Mouse (Mus musculus) forebrain, embryonic 11.5 days (tissue): ENCODE results near the gene Galnt9. TPM values are rescaled to one million over a fixed set of nuclear protein-coding genes. Genes with fewer than 3 reads are reported as not detected.

ENCODE experiments used
- ATAC-seq: fragments of 200-750 bp; cut with Nextera tagmentation; replicated peaks from 2 replicates; pipeline ENCODE4 v1.8.0; 2017; ENCODE audit warnings: moderate TSS enrichment; ENCODE audit not compliant: low FRiP score
- DNase-seq: peaks from one replicate; pipeline ENCODE4 v3.0.0-alpha.2; 2017; ENCODE audit warnings: low spot score
- H3K27ac ChIP-seq: fragments of 300-500 bp; sonication (generic); 2 replicates; pipeline ENCODE4 v1.5.1; 2014; ENCODE audit warnings: low read depth, low read length
- H3K27me3 ChIP-seq: fragments of 300-500 bp; sonication (generic); 2 replicates; pipeline ENCODE4 v1.6.1; 2014; ENCODE audit warnings: mild to moderate bottlenecking, low read length, mixed read lengths; ENCODE audit not compliant: control insufficient read depth, insufficient read depth
- H3K36me3 ChIP-seq: fragments of 300-500 bp; sonication (generic); 2 replicates; pipeline ENCODE4 v1.6.1; 2014; ENCODE audit warnings: mild to moderate bottlenecking, low read length, moderate library complexity, mixed read lengths; ENCODE audit not compliant: control insufficient read depth, insufficient read depth
- H3K4me1 ChIP-seq: fragments of 300-500 bp; sonication (generic); replicated peaks from 2 replicates; pipeline ENCODE4 v1.6.1; 2014; ENCODE audit warnings: low read length, mixed read lengths; ENCODE audit not compliant: control insufficient read depth, insufficient read depth
- H3K4me2 ChIP-seq: fragments of 300-500 bp; sonication (generic); 2 replicates; pipeline ENCODE4 v1.6.1; 2014; ENCODE audit warnings: low read depth, mild to moderate bottlenecking, low read length, moderate library complexity, mixed read lengths; ENCODE audit not compliant: severe bottlenecking
- H3K4me3 ChIP-seq: fragments of 300-500 bp; sonication (generic); 2 replicates; pipeline ENCODE4 v1.5.1; 2014; ENCODE audit warnings: low read depth, low read length
- H3K9ac ChIP-seq: fragments of 300-500 bp; sonication (generic); 2 replicates; pipeline ENCODE4 v1.6.1; 2014; ENCODE audit warnings: low read length
- H3K9me3 ChIP-seq: fragments of 300-500 bp; sonication (generic); 2 replicates; pipeline ENCODE4 v1.6.1; 2016; ENCODE audit warnings: low read length, mixed read lengths; ENCODE audit not compliant: control insufficient read depth
- WGBS: fragments of 180-500 bp; shearing (Covaris S2); extraction: QIAGEN DNeasy Blood & Tissue Kit; methylation state at CpG from one replicate; pipeline ENCODE4 v1.1.7; 2014; 5-methylcytosine and 5-hydroxymethylcytosine counted together
- polyA plus RNA-seq: library from polyadenylated mRNA; unstranded; fragments of >200 nt; fragmentation: Nextera tagmentation; extraction: Ambion mirVana; gene quantifications from 2 replicates; pipeline ENCODE4 v1.2.1, GENCODE M21; 2014

Gene Galnt9
- polyA plus RNA-seq, 1 experiment from 2014 or later: 1.6 TPM

DNA sequence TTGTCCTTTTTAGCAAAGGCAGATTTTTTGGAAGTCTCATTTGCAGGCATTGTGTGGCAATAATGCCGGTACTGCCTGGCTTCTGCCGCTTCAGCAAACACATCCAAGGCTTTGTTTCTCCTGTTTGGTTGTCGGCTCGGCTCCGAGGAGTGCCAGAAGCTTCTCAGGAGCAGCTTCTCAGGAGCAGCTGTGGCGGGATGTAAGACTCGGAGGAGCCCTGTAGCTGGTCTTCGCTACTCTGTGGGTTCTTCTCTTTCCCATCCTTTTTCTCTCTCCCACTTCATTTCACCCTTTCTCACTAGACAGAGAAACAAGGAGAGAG is 37.9 kb upstream of the Galnt9 start:
- no peak overlapping the region for H3K9ac ChIP-seq
- H3K9me3 ChIP-seq: no peaks in the 10 kb centered on the region
- H3K36me3 ChIP-seq: no peaks in the 10 kb centered on the region
- H3K4me3 ChIP-seq: no peak overlapping the region
- H3K27me3 ChIP-seq: no peaks in the 10 kb centered on the region; the same call in 1 of the 2 replicates
- ATAC-seq: 0 out of 2 replicates have a peak, but pooled peaks have one; percentile 10
- peaks cover 6% of the 10 kb centered on the region for H3K4me1 ChIP-seq
- H3K27ac ChIP-seq: no peak overlapping the region
- 20% methylated on average over 8 of the region's 8 CpGs for WGBS
- peak; percentile 64 for DNase-seq
- no peak overlapping the region for H3K4me2 ChIP-seq

DNA sequence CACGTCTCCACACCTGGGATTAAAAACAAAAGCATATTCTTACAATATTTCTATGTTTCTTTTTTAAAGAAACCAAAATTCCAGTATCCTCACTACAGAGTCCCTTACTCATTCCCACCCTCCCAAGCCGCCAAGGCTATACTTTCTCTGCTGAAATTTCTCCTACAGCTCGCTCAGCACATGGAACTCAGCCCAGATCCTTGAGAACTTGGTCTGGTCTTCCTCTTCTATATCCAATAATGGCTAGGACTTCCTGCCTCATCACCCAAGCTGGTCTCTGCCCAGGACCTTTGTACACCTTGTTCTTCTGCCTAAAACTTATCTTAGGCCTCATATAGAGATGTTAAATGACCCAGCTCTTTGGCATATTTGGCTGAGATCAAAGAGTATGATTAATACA is 37.3 kb upstream of the Galnt9 start:
- H3K27ac ChIP-seq: no peak overlapping the region
- 78% methylated on average over 3 of the region's 3 CpGs for WGBS
- H3K36me3 ChIP-seq: no peaks in the 10 kb centered on the region
- no peak overlapping the region for H3K4me3 ChIP-seq
- peaks cover 6% of the 10 kb centered on the region for H3K4me1 ChIP-seq
- H3K27me3 ChIP-seq: no peaks in the 10 kb centered on the region; the same call in 1 of the 2 replicates
- H3K9me3 ChIP-seq: no peaks in the 10 kb centered on the region
- no peak overlapping the region for H3K9ac ChIP-seq
- DNase-seq (no peak), ATAC-seq (no peak)
- H3K4me2 ChIP-seq: no peak overlapping the region

- Histone ChIP-seq H3K9me3 (no peaks in the 10 kb centered on the region), H3K27me3 (no peaks in the 10 kb centered on the region; the same call in 1 of the 2 replicates), H3K27ac (no peak overlapping the region), H3K9ac (no peak overlapping the region), H3K4me3 (no peak overlapping the region), H3K36me3 (no peaks in the 10 kb centered on the region), H3K4me2 (no peak overlapping the region), H3K4me1 (peaks cover 6% of the 10 kb centered on the region)
- no peak for ATAC-seq
- no peak for DNase-seq
- WGBS: 87% methylated on average over 3 of the region's 3 CpGs
Observed at GRCm38 (mm10) chr5:110507943-110508342, 36.2 kb upstream of the Galnt9 start.

- DNase-seq (no peak), ATAC-seq (no peak)
- Histone ChIP-seq H3K36me3 (no peaks in the 10 kb centered on the region), H3K9me3 (no peaks in the 10 kb centered on the region), H3K4me3 (no peak overlapping the region), H3K27me3 (no peaks in the 10 kb centered on the region; the same call in 1 of the 2 replicates), H3K27ac (no peak overlapping the region), H3K4me1 (peaks cover 6% of the 10 kb centered on the region), H3K4me2 (no peak overlapping the region), H3K9ac (no peak overlapping the region)
- WGBS: 81% methylated on average over 6 of the region's 6 CpGs
Observed at GRCm38 (mm10) chr5:110510357-110510756, 33.8 kb upstream of the Galnt9 start.

- no peak overlapping the region for H3K4me2 ChIP-seq
- ATAC-seq (no peak), DNase-seq (no peak)
- no peak overlapping the region for H3K4me3 ChIP-seq
- no peaks in the 10 kb centered on the region for H3K36me3 ChIP-seq
- no peaks in the 10 kb centered on the region for H3K9me3 ChIP-seq
- H3K27me3 ChIP-seq: no peaks in the 10 kb centered on the region
- no peak overlapping the region for H3K9ac ChIP-seq
- H3K27ac ChIP-seq: no peak overlapping the region
- no peaks in the 10 kb centered on the region for H3K4me1 ChIP-seq
- WGBS: 87% methylated on average over 4 of the region's 4 CpGs
Observed at GRCm38 (mm10) chr5:110513791-110514190, 30.4 kb upstream of the Galnt9 start.

DNA sequence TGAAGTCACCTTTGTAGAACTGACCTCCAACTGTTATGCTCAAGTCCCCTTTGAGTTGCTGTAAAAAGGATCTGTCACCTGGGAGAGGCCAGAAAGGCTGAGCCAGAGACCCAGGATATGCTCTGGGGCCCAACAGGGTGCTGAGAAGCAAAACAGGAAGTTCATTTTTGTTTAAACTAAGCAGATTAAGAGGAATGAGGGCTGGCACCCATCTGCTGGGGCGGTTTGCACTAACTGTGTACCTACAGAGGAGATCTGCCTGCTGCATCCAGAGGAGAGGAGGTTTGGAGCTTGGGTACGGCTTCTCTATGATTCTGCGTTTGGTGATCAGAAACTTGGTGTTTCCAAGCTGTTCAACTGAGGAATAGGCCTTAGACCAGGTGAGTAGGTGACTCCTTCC is 29.5 kb upstream of the Galnt9 start:
- H3K4me3 ChIP-seq: no peak overlapping the region
- H3K36me3 ChIP-seq: no peaks in the 10 kb centered on the region
- 77% methylated on average over 3 of the region's 3 CpGs for WGBS
- H3K27me3 ChIP-seq: no peaks in the 10 kb centered on the region
- H3K9ac ChIP-seq: no peak overlapping the region
- no peaks in the 10 kb centered on the region for H3K9me3 ChIP-seq
- no peak overlapping the region for H3K27ac ChIP-seq
- no peaks in the 10 kb centered on the region for H3K4me1 ChIP-seq
- no peak for DNase-seq
- ATAC-seq: no peak
- H3K4me2 ChIP-seq: no peak overlapping the region

DNA sequence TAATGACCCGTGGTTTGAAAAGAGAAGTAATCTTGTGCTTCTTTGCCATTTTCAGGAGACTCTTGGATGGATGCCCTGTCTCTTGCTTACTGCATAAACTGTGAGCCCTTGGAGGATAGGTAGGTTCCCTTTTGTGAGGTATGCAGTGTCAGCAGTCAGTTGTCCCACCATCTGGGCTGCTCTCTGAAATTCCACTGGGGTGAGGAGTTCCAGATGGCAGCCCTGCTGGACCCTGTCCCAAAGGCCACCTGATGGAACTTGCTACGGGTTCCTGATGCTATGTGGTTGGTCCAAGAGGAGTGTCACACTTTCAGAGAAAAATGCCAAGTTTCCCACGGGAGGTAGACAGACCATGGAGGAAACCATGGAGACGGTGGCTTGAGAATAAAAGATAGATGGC is 27.8 kb upstream of the Galnt9 start:
- no peak overlapping the region for H3K4me2 ChIP-seq
- 86% methylated on average over 4 of the region's 4 CpGs for WGBS
- no peak for ATAC-seq

DNA sequence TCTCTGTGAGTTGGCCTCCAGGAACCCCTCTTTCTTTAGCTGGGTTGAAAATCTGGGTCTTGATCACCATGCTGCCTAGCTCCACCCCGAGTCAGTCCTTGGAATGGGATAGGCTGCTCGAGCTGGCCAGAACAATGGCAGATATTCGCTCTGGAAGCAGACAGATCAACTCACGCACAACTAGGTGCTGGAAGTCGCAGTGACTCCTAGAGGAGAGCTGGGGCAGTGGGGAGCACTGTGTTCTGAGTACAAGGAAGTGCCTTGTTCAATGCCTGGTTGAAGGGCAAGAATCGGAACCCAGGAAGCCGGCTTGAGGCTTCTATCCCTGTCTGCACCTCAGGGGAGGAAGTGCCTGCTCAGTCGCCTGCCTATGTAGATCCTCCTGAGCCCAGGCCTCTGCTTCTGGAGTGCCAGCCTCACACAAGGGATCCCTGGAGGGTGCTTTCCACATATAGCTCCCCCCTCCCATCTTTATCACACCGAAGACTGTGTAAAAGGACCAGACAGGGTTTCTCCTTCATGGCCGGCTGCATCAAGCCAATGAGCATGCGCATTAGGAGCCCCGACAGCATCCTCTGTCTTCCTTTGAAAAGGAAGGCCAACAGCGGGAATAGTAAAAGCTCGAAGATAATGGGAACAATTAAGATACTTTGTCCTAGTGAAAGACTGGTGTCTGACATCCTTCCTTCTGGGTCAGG is 25.9 kb upstream of the Galnt9 start:
- ATAC-seq (no peak), DNase-seq (no peak)
- 27% methylated on average over 14 of the region's 14 CpGs for WGBS
- no peak overlapping the region for H3K27ac ChIP-seq
- H3K9me3 ChIP-seq: no peaks in the 10 kb centered on the region
- peak overlapping the region; percentile 5; the same call in 1 of the 2 replicates for H3K4me2 ChIP-seq
- no peaks in the 10 kb centered on the region for H3K4me1 ChIP-seq
- no peak overlapping the region; the same call in 1 of the 2 replicates for H3K9ac ChIP-seq
- H3K4me3 ChIP-seq: no peak overlapping the region
- no peaks in the 10 kb centered on the region for H3K27me3 ChIP-seq
- no peaks in the 10 kb centered on the region for H3K36me3 ChIP-seq

More for the DNA sequence above, 27.8 kb upstream of the Galnt9 start:
- Histone ChIP-seq H3K4me1 (no peaks in the 10 kb centered on the region), H3K4me3 (no peak overlapping the region), H3K9me3 (no peaks in the 10 kb centered on the region), H3K27ac (no peak overlapping the region), H3K9ac (no peak overlapping the region), H3K27me3 (no peaks in the 10 kb centered on the region), H3K36me3 (no peaks in the 10 kb centered on the region)
- no peak for DNase-seq

GRCm38 (mm10) chr5:110520974-110521373 is 23.2 kb upstream of the Galnt9 start:
- Histone ChIP-seq H3K27me3 (no peaks in the 10 kb centered on the region), H3K4me3 (no peak overlapping the region), H3K4me2 (no peak overlapping the region), H3K27ac (no peak overlapping the region), H3K4me1 (no peaks in the 10 kb centered on the region), H3K9ac (no peak overlapping the region), H3K36me3 (no peaks in the 10 kb centered on the region), H3K9me3 (no peaks in the 10 kb centered on the region)
- ATAC-seq (no peak), DNase-seq (no peak)
- 89% methylated on average over 4 of the region's 4 CpGs for WGBS
